Mouse (Mus musculus): ENCODE measurements around the gene Unc5b.
A peak's percentile ranks its signal among the peaks of the same experiment; 100 is the strongest.
"Not testable (repeated sequence)": the region's sequence is repeated elsewhere in the genome, so short reads cannot be mapped to it uniquely, and the experiment has no call there.

The Unc5b gene

GRCm38 (mm10) chr10:60831379-60831778 is at the start of gene Unc5b:
Gene Unc5b (minus strand): TSS chr10:60831581.
- peak; percentile 90 for DNase-seq (ENCODE audit: low spot score)

GRCm38 (mm10) chr10:60879817-60880216 is 48.4 kb upstream of the Unc5b start:
- no peak for DNase-seq (ENCODE audit: low spot score)

- DNase-seq (ENCODE audit: low spot score) = no peak
Observed at GRCm38 (mm10) chr10:60877075-60877474, 45.7 kb upstream of the Unc5b start.

GRCm38 (mm10) chr10:60875011-60875410 is 43.6 kb upstream of the Unc5b start:
- DNase-seq (ENCODE audit: low spot score) = no peak

GRCm38 (mm10) chr10:60863318-60863717 is 31.9 kb upstream of the Unc5b start:
- no peak for DNase-seq (ENCODE audit: low spot score)

GRCm38 (mm10) chr10:60862477-60863293 is 31.3 kb upstream of the Unc5b start:
- no peak for DNase-seq (ENCODE audit: low spot score)

- DNase-seq (ENCODE audit: low spot score) = not testable (repeated sequence)
Observed at GRCm38 (mm10) chr10:60845271-60845670, 13.9 kb upstream of the Unc5b start.

- DNase-seq (ENCODE audit: low spot score) = no peak
Observed at GRCm38 (mm10) chr10:60838816-60839215, 7.4 kb upstream of the Unc5b start.

- peak; percentile 74 for DNase-seq (ENCODE audit: low spot score)
Observed at GRCm38 (mm10) chr10:60834949-60835348, 3.6 kb upstream of the Unc5b start.

GRCm38 (mm10) chr10:60832664-60833173 is 1.3 kb upstream of the Unc5b start:
- no peak for DNase-seq (ENCODE audit: low spot score)

GRCm38 (mm10) chr10:60830556-60831350 is 628 bp downstream of the Unc5b start:
- DNase-seq (ENCODE audit: low spot score) = no peak

- DNase-seq (ENCODE audit: low spot score) = no peak
Observed at GRCm38 (mm10) chr10:60830000-60830399, 1.4 kb downstream of the Unc5b start.

GRCm38 (mm10) chr10:60829071-60829470 is 2.3 kb downstream of the Unc5b start:
- no peak for DNase-seq (ENCODE audit: low spot score)

GRCm38 (mm10) chr10:60827901-60828670 is 3.3 kb downstream of the Unc5b start:
- no peak for DNase-seq (ENCODE audit: low spot score)

- no peak for DNase-seq (ENCODE audit: low spot score)
Observed at GRCm38 (mm10) chr10:60827266-60827665, 4.1 kb downstream of the Unc5b start.

- no peak for DNase-seq (ENCODE audit: low spot score)
Observed at GRCm38 (mm10) chr10:60826461-60827237, 4.7 kb downstream of the Unc5b start.

GRCm38 (mm10) chr10:60825955-60826354 is 5.4 kb downstream of the Unc5b start:
- DNase-seq (ENCODE audit: low spot score) = no peak

GRCm38 (mm10) chr10:60823744-60824143 is 7.6 kb downstream of the Unc5b start:
- DNase-seq (ENCODE audit: low spot score) = no peak

GRCm38 (mm10) chr10:60822641-60823425 is 8.5 kb downstream of the Unc5b start:
- no peak for DNase-seq (ENCODE audit: low spot score)

- peak; percentile 71 for DNase-seq (ENCODE audit: low spot score)
Observed at GRCm38 (mm10) chr10:60821736-60822358, 9.5 kb downstream of the Unc5b start.
